Mouse (Mus musculus): Measurements from ENCODE around the gene Hdac9. TPM values are rescaled to one million over a fixed set of nuclear protein-coding genes. Genes with fewer than 3 reads are reported as not detected.
A peak's percentile ranks its signal among the peaks of the same experiment; 100 is the strongest.
"Not testable (repeated sequence)": the region's sequence is repeated elsewhere in the genome, so short reads cannot be mapped to it uniquely, and the experiment has no call there.

Gene Hdac9
- total RNA-seq, 2 experiments from 2014 or later: 18.7 to 22.5 TPM

DNA sequence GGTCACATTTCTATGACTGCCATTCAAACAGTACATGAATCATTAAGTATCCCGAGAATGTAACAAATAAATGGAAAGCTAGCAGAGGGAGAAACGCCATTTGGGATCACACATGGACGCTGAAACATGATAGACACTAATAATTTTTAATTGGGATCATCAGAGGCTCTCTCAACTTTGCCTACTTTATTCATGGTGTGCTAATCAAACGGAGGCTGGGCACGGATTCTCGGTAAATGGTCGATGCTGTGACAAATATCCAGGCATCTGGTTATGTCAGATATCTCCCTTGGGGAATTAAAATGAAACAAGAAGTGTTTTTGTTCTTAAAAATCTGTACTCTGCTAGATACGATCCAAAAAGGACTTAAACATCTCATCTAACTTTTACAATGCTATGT, 418.6 kb downstream of the Hdac9 start:
- DNase-seq (ENCODE audit: low spot score in 2 of 2): no peak

DNA sequence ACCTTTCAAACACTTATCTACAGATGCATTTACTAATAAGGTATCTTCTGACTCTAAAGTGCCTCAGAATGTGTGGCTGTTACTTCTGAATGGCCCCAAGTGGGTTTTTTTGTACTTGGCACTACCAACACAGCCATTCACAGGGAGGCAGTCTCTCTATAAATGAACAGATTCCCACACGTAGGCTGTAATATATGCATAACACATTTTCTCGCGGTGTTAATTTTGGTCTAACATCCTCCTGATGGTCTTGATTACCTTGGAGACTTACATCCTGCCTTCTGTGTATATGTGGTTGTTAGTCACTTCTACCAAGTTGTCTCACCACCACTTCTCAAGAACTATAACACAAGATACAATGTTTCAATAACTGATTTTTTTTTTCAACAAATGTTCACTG, 419.2 kb downstream of the Hdac9 start:
- DNase-seq (ENCODE audit: low spot score in 2 of 2): no peak

DNA sequence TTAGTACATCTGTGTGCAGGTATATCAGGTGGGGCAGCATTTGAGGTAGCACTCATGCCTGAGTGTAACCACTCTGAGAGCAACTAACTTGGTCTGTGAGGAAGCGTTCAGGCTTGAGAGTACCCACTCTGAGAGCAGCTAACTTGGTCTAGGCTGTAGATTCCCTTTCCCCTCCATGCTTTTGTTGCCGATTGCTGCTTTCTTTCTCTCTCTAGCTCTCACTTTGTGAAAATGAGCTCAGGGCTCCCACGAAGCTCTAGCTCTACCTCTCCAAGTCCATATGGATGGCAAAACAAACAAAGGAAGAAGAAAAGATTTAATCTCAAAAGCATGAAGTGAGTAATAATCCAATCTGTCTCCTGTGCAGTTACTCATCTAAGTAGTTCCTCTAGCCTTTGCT, 421.0 kb downstream of the Hdac9 start:
- DNase-seq (ENCODE audit: low spot score in 2 of 2): no peak

DNA sequence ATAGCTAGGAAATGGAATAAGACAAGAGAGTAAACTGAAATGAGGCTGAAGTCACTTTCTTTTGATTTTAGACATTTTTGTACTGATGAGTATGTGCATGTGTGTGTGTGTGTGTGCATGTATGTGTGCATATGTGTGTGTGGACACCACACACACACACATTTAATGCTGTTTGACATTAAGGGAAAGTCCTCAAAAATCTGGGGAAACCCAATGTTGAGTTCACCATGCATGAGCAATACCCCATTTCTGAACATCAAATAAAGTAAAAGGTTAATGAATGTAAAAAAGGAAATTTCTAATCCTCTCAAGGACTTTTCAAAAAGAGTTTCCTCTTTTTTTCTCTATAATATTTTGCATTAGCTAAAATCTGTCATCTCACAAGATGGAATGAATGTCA, 427.3 kb downstream of the Hdac9 start:
- no peak for DNase-seq (ENCODE audit: low spot score in 2 of 2)

DNA sequence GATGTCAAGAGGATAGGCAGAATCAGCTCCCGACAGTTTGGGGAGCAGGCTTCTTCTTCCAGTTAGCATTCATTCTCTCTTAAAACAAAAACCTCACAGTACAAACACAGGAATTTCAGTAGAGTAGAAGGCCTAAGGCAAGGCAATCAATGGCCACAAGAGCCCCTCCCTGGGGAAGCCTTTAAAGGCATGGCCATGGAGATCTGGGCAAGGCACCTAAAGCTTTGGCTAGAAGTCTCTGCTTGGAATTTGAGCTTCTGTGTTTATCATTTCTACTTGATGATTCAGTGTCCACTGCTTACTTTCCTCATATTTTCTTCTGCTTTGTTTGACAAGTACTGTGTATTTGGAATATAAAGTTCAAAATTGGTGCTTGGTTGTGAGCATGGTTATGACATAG, 429.2 kb downstream of the Hdac9 start:
- no peak for DNase-seq (ENCODE audit: low spot score in 2 of 2)

DNA sequence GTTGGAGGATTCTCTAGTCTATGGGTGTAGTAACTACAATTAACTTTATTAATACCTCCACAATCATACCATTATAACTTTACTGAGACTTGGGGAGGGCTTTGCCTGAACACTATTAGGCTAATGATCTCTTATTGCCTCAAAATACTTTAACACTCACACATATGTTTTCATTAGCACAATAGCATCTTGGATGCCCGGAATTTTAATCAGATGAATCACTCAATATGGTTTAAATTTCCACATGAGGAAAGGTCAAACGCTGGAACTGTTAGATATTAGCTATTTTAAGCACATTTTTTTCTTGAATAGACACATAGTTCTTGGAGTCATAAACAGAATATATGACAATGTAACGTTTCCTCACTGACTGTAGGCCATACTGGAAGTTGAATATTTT, 429.9 kb downstream of the Hdac9 start:
- DNase-seq (ENCODE audit: low spot score in 2 of 2): no peak

DNA sequence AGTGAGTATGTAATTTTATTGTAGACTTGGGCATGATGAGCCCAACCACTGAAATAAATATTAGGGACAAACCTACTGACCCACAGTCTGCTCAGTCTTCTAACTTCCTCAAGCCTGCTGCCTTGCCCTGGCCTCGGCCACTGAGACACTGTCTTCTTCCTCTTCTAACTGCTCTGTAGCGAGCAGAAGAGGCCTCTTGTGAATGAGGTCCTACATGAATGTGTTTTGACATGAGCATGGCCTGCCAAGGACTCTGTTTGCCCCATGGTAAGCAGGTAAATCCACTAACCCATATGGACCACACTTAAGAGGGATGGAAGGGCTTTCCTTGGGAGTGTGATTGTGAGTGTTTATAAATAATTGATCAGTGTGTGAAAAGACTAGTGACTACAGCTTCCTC, 430.9 kb downstream of the Hdac9 start:
- no peak for DNase-seq (ENCODE audit: low spot score in 2 of 2)

DNA sequence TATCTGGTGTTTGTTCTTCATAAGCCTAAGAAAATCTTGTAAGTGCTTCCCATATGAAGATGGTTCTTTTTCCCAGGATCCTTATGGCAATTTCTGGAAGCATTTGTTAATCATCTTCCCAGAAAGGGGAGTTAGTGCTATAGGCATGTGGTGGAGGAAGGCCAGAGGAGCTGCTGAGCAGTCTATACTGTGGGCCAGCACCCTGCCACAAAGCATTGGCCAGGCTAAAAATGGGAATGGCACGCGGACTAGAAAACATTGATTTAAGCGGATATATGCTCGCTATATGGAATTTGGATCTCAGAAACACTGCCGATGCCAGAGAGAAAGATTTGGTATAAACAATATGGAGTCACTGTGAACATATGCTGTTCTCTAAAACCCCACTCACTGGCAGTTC, 435.2 kb downstream of the Hdac9 start:
- DNase-seq (ENCODE audit: low spot score in 2 of 2): no peak

DNA sequence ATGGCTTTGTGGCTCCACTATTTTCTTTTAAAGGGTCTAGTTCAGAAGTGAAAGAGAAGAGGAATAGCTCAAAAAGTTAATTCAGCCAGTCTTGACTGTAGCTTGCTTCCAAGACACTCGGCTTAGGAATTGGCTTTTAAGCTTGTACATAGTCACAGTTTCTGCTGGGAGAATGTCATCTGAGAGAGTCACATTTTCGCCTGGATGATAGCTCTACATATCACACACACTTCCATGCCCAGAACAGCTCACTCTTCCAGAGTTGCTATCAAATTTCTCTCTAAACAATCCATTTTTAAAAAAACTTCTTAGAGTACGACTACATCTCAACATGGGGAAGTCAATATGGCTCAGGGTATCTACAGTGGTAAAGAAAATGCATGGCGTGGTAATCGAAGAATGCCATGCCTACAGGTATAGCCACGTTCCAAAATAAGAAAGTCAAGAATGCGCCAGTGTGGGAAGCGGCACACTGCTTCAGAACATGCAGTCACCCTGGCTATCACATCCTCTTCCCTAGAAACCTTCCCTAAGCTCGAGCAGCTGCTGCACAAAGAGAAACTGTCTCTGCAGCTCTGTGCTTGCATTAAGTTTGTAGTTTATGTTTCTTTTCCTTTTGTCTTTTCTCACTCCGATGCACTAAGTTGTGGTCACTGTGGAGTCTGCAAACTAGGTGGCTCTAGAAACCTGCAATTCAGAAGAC, 443.8 kb downstream of the Hdac9 start:
- DNase-seq (ENCODE audit: low spot score in 2 of 2): no peak

DNA sequence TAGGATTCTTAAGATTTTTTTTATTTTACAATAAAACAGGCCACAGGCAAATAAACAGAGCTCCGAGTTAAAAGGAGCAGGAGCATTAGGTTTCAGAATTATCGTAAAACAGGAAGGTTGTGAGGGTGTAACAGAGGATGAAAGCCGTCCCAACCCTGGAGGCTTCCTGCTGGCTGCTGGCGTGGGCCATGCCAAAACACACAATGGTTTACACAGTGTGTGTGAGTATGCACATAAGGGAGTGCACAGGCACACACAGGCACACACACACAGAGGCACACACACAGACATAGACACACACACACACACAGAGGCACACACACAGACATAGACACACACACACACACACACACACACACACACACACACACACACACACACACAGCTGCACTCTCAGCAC, 444.4 kb downstream of the Hdac9 start:
- no peak for DNase-seq (ENCODE audit: low spot score in 2 of 2)

DNA sequence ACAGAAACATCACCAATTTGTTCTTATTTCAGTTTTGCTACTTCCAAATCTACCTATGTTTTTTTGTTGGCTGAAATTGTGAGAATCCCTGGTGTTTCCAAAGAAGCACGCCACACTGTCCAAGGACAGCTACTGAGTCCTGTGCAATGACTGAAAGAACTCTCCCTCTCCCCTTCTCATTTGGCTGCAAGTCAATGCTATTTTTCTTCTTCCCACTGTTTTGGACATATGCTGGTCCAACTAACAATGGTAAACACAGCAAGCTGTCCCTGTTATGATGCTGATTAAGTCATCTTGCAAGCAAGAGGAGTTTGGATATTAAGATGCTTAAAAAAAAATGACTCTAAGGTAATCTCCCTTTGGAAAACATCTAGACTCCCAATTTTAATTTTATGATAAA, 455.2 kb downstream of the Hdac9 start:
- no peak for DNase-seq (ENCODE audit: low spot score in 2 of 2)

DNA sequence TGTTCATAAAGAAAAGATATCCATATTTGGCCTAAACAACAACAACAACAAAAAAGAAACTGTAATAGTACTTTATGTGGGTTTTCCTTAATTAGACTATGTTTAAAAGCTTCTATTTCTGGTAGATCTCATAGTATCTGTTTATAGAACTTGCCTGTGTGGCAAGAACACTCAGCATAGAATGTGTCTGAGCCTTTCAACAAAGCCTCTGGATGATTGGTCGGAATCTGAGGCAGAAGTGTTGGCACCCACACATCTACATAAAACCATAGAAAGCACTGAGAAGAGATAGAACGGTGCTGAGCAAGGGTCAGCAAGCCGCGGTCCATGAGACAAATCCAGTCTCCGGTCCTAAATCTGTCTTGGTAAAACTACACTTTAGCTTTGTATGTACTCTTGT, 464.3 kb downstream of the Hdac9 start:
- DNase-seq (ENCODE audit: low spot score in 2 of 2): no peak

DNA sequence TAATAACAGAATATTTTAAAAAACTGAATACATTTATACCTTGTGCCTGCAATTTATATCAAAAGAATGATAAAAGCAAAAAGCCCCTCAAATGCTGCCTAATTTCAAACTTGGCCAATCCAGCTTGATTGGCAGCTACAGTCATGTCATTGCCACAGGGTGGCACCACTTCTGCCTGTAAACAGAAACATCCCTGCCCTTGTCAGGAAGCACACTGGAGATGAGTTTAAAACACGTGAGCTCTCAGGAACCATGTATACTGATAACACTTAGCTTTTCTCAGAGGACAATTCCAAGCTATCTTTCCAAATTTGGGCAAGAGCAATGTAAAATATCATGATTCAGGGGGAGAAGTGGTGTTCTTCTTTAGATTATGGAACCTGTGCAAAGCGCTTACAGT, 465.7 kb downstream of the Hdac9 start:
- DNase-seq (ENCODE audit: low spot score in 2 of 2): no peak

DNA sequence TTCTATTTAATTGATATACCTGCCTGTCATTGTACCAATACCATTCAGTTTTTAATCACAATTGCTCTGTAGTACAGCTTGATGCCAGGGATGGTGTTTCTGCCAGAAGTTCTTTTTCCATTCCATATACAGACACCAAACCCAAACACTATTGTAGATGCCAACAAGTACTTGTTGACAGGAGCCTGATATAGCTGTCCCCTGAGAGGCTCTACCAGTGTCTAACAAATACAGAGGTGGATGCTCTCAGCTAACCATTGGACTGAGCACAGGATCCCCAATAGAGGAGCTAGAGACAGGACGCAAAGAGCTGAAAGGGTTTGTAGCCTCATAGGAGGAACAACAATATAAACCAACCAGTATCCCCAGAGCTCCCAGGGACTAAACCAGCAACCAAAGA, 472.2 kb downstream of the Hdac9 start:
- not testable (repeated sequence) for DNase-seq (ENCODE audit: low spot score in 2 of 2)

DNA sequence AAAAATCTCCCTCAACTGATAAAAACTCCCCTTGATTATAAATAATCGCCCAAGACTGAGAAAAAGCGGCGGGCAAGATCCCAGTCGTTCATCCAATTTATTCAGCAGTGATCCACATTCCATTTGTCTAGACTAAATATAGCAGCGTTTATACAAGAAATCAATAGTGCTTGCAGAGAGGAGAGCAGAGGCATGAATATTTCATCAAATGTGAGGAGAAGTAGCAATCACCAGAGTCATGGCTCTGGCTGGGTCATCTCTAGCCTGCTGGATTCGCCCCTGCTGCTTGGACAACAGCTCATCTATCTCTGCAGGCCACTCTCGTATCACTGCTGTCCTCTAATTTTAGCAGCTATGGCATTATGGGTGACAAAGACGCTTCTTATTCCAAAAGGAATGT, 476.0 kb downstream of the Hdac9 start:
- no peak for DNase-seq (ENCODE audit: low spot score in 2 of 2)

DNA sequence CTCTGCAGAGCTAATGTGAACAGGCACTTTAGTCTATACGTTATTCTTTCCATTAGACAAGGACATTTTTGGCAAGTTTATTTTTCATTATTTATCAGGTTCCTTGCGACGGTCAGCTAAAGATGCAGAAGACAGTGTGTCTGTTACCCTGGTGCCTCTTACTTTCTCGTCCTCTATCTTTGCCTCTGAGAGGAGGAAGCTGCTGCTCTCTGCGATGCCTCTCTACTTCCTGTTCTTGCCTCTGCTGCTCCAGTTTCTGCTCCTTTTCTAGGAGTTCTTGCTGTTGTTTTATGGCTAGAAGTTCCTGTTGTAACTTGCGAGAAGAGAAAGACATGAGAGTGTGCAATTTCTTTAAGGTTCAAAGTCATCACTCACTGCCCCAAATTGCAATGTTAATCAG, 484.0 kb downstream of the Hdac9 start:
- no peak for DNase-seq (ENCODE audit: low spot score in 2 of 2)

DNA sequence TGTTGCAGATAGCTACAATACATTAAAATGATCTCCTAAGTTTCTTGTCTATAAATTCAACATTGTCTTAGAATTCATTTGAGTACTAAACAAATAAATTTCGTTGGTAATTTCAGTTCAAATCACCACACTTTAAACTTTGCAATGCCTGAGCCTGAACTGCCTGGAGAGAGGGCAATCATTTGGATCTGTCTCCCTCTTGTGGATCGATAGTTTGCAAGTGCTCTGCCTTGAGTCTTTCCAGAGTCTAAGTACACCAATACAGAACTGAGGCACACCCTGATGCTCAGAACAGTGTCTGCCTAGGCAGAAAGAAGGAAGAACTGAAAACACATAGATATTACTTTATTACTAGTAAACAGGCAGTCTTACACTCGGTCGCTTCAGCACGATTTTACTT, 484.4 kb downstream of the Hdac9 start:
- DNase-seq (ENCODE audit: low spot score in 2 of 2): peak in 1 of 2 experiments; percentile 14

DNA sequence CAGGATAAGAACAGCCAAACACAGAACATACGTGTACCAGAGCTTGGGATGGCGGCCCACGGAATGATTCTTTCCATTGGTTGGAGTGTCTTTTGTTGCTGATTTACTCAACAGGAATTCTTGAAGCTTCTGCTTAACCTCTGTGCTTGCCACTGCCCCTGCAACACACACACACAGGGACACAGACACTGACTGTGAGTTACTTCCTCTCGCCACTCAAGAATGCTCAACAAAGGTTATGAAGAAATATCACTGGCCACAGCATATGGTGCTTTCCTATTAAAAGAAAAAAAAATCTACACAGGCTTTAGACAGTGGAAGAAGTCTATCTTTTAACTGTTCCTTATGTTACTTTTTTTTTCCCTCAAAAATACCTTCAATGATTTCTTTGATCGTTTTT, 485.1 kb downstream of the Hdac9 start:
- DNase-seq (ENCODE audit: low spot score in 2 of 2): no peak

DNA sequence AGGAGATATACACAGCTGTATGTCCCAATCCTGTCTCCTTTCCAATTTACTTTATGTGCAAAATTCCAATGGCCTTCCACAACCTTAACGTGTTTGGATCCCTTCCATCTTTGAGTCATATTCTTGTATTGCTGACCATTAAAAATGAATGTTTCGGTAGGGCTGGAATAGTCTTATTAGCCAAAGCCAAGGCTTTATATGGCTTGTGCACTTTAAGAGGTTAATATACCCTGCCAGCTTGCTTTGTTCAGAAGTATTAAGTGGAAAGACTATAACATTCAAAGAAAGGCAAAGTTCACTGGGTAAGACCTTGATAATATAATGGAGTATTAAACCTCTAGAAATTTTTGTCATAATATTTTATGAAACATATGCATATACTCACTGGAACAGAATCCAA, 491.4 kb downstream of the Hdac9 start:
- DNase-seq (ENCODE audit: low spot score in 2 of 2): no peak

DNA sequence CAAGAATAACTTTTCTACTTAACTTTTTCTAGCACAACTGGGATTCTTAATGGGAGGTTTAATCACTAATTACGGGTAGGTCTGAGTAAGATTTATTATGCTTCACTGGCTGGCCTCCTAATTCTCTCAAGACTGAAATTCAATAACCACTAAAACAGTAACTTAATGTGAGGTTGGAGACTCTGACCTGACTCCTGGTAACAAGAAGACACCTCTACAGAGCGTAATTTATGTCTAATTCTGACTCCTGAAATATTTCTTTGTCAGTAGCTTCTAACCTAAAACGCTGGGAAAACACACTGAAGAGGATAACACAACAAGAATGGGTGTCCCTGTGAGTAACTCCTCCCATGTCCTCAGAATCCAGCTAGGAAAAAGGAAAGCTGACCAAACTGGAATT, 508.8 kb downstream of the Hdac9 start:
- DNase-seq (ENCODE audit: low spot score in 2 of 2): no peak

DNA sequence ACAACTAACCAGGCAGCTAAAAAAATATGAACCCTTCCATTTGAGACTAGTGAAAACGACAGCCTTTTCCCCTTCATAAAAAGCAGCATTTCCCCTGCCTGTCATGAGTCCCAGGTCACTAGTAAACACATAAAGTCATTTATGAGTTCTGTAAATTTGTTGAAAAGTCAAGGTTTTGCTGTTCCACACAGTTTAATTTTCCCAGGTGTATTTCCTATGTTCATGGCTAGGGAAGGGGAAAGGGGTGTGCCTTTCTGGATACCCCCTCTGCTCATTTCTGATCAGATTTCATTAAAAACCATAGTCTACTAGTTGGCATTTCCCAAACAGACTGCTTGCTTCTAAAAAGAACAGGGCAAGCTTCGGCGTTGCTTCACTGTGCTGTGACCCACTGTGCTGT, 509.8 kb downstream of the Hdac9 start:
- no peak for DNase-seq (ENCODE audit: low spot score in 2 of 2)

DNA sequence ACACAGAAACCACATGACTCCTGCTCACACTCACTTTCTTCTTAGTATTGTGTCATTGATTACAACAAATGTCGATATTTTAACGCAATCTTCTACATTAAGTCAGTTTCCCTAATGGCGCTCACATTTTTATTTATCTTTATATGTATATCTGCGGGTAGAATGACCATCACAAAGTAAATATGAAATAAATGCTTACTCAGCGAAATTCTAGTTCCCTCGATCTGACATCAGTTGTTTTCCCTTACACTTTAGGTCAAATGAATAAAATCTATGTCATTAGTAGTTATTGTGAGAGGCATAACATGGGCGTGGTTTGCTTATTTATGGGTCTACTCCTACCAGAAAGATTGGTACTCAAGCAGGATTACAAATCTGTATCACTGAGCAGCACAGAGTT, 514.8 kb downstream of the Hdac9 start:
- DNase-seq (ENCODE audit: low spot score in 2 of 2): no peak

DNA sequence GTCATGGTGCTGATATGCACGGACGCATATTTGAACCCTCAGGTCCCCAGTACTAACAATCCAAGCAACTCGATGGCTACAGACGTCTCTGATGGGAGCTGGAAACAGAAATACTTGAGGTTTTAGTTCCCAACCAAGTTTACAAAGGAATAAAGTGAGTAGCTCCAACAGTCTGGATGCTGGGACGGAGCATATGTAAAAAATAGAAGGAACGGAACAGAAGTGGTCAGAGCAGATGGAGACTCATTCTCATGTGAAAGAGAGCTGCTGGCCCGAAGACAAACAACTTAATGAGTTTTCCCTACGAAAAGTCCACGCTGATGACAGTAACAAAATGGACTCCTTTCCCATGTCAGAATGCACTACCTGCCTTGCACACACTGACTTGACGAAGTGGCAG, 518.3 kb downstream of the Hdac9 start:
- DNase-seq (ENCODE audit: low spot score in 2 of 2): no peak

DNA sequence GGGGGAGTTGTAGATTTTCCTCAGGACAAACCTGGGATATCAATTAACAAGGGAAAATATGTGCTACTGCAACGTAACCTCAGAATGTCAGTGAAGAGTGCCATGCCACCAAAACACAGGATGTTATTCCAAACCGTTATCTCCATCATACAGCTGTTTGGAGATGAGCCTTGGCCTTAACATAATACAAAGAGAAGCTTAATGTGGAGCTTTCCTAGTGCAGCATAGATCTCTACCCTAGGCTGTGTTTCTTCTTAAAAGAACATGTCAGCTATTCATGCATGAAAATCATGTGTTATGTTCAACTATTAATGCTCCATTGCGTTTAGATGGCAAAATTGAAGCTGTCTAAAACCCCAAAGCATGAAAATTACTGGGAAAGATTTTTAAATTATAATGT, 522.6 kb downstream of the Hdac9 start:
- no peak for DNase-seq (ENCODE audit: low spot score in 2 of 2)

Measured in gastrocnemius, postnatal 4 days (tissue).